Mouse (Mus musculus): ENCODE results near the gene Serhl.

Serhl gene

DNA sequence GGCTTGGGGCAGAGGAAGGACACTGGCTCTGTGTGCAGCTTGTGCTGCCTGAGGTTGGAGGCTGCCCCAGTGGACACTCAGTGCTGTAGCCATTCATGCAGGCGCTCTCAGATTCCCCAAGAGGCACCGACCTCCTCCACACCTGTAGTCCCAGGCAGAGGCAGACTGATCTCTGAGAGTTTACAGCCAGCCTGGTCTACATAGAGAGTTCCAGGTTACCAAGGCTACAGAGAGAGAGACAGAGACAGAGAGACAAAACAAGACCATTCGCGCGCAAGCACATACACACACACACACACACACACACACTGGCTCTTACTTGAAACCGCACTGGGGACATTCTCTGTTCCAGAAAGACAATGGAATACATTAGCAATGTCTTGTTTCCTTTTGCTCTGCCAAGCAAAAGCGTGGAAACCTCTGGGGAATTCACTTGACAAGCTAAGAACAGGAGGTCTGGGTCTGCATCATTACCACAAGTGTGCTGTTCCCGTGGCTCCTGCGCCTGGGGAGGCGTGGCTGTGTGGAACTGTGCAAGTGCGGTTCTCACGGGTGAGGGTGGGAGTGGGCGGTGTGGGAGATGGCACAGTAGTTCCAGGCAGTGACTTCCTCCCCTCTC lies 5.2 kb upstream of the Serhl start:
- no peak for DNase-seq (ENCODE audit: extremely low spot score, low spot score)

DNA sequence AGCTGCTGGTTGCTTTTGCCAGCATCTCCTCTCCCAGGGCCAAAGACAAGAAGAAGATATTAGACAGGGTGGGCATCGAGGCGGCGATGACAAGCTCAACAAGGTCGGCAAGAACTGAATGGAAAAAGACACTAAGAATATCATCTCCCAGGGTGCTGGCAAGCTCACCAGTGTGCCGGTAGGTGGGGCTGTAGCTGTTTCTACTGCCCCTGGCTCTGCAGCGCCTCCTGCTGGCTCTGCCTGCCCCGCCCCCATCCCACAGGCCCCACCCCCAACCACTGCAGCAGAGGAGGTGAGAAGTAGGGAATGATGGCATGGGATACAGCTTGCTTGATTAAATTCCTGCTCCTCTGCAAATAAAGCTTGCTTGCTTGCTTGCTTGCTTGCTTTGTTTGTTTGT lies 3.4 kb upstream of the Serhl start:
- no peak for DNase-seq (ENCODE audit: extremely low spot score, low spot score)

DNA sequence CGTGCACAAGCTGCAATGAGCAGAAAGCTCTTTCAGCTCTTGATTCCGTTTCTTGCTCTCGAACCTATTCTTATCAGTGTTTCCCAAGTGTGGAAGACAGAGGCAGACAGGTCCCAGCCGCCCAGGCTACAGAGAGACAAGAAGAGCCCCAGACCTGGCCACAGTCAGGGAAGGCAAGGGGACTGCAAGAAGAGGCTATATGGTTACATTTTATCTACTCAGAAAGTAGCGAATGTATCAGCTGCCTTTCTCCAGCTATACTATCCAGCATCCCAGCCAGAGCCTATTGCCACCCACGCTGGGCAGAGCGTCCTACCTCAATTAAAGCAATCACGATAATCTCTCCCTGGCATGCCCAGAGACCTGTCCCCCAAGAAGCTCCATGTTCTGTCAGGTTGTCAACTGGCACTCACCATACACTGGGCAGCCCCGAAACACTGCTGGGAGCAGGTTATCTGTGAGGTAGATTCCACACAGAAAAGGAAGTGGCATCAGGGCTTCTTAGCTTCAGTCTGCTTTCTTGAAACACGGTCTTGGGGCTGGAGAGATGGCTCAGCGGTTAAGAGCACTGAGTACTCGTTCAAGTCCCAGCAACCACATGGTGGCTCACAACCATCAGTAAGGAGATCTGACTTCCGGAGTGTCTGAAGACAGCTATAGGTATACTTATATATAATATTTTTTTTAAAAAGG lies 2.5 kb upstream of the Serhl start:
- DNase-seq (ENCODE audit: extremely low spot score, low spot score), result no peak

DNA sequence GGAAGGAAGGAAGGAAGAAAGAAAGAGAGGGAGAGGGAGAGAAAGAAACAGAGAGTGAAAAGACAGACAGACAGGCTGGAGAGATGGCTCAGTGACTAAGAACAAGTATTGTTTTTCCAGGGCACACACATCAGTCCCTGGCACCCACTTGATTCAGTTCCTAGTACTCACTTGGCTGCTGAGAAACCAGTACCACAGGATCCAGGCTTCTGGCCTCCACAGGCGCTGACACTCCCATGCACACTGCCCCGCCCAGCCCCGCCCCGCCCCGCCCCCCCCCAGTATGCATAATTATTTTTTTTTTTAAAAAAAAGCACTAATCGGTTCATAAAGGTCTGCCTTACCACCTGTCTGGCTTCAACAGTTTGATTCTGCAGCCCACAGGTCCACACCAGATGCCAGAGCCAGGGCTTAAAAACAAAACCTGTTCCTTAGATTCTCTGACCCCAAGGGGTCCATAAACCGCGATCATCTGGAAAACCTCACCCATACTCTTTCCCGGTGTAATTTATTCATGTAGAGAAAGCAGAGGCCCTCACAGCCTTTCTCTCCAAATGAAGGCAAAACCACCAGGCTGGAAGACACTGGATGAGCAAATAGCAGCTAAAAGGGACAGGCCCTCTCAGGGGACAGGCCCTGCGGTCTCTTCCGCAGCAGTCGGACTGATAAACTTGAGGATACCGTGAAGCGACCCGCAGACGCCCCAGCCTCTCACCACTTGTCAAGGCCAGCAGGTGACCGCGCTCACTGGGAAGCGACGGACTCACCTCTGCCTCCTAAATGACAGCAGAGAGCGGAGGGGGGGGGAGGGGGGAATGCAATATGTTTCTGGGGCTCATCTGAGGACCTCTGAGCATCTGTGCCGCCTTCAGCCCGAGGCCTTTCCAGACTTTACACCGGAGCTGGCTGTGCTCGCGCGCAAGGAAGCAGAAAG lies 544 bp upstream of the Serhl start:
- DNase-seq (ENCODE audit: extremely low spot score, low spot score), result peak; percentile 33

DNA sequence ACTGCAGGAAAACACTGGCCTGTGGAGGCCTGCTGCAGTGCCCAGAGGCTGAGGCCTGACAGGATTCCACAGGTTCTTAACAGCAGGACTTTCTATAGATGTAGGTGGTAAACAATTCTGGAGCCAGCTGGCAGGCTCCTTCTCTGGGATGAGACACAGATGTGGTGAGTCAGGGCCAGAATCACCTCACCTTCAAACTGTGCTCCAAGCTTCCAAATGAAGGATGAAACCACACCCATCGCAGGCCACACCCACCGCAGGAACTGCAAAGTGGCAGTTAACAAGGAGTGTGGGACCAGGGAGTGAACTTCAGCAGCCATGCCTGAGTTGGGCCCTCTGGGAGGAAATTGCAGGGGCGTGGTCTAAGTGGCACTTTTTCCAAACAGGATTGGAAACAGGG lies 1.6 kb downstream of the Serhl start:
- no peak for DNase-seq (ENCODE audit: extremely low spot score, low spot score)

DNA sequence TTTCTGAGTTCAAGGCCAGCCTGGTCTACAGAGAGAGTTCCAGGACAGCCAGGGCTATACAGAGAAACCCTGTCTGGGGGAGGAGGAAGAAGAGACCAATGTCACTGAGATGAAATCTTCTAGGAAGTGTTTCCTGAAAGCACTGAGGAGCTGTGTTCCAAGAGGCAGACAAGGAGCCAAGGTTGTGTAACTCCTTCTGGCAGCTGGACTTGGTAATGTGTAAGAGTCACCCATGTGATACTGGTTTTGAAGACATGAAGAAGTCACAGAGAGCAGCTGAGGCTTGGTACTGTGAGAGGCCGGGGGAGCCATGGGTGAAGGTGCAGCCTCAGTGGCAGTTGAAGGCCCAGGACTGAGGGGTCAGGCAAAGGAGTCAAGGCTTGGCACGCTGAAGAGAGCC lies 4.4 kb downstream of the Serhl start:
- DNase-seq (ENCODE audit: extremely low spot score, low spot score), result no peak

DNA sequence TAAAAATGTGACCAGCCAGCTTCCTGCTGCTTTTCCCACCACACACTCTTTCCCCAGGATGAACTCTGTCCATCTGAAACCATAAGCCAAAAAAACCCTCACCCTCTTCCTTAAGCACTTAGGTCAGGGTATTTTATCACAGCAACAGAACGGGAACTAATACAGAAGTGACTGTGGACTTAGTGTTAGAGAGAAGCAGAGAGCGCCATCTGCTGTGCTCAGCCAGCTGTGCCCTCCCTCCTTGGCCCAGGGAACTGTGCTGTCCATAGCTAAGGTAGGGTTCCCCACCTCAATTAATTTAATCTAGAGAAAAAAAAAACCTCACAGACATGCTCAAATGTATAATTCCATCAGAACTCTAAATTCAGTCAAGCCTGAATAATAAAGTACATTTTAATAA lies 6.6 kb downstream of the Serhl start:
- DNase-seq (ENCODE audit: extremely low spot score, low spot score), result no peak

DNA sequence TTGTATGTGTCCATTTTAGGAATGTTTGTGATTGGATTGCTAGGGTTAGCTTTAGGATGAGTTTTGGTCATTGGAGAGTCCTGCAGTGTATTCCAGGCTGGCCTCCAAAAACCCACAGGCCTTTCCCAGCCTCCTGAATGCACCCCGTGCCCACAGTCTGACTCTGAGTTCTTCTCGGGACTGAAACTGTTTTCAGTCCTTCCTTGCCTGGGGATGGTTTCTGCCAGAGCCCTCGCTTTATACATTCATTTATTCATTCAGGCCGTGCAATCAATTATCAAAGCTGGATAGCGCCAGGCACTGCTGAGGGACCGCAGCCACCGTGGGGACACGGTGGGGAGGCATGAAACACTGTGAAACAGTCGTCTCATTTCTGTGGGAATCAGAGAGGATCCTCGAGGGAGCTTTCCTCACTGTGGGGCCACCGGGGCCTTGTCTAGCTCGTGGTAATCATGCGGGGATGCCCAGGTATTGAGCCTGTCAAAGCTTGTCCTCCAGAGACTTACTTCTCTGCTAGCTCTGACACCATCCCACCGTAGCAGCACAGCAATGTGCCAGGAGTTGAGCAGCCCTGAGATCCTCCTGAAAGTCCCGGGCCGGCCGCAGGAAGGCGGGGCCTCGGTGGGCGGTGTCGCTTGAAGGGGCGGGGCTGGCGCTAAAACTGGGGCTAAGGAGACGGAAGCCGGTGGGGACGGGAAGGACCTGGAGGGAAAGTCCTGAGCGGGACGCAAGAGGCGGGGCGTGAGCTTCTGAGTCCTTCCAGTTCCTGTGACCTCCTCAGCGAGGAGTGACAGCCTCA lies 10.4 kb downstream of the Serhl start:
- DNase-seq (ENCODE audit: extremely low spot score, low spot score), result peak; percentile 86

DNA sequence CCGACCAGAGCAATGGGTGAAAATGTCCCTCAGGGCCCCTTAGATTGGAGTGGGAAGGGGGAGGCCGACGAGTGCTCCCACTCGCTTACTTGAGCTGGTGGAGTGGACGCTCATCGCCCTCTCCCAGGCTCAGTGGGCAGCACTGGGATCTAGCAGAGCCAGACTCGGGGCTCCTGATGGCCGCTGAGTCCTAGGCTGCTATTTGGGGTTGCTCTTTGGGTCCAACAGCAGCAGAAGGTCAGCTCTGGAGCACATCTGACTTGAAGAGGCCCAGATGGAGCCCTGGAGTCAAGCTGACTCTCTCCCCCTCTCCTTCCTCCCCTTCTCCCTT lies 11.0 kb downstream of the Serhl start:
- no peak for DNase-seq (ENCODE audit: extremely low spot score, low spot score)

DNA sequence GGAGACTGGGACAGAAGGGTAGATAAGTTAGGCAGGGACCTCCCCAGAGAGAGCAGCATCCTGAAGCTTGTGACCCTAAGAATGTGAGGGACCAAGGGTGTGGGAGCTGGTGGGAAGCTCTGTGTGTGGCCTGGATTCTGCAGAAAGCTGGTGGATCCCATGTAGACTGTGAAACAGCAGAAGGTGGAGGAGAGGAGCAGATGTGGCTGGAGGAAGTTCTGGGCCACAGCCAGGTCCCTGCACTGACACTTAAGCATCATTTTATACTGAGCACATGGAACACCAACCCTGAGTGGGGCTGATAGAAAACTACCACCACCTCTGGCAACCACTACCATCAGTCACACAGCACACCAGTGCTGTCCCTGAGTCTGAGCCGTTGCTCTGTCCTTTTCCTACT lies 13.8 kb downstream of the Serhl start:
- DNase-seq (ENCODE audit: extremely low spot score, low spot score), result no peak

DNA sequence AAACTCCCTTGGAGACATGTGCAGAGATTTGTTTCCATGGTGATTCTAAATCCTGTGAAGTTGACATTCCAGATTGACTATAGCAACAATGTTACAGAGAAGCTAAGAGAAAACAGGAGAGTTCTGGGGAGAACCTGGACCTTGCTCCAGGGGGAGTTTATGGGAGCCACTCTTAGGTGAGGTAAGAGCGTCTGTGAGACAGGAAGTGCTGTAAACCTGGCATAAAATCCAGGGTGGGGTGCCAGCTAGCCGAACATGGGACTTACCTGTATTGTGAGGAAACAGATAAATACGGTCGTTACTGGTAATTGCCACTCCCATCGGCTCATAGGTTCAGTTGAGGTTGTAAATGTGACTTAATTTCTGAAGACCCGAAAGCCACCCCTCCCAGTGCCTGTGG lies 17.1 kb downstream of the Serhl start:
- no peak for DNase-seq (ENCODE audit: extremely low spot score, low spot score)

DNA sequence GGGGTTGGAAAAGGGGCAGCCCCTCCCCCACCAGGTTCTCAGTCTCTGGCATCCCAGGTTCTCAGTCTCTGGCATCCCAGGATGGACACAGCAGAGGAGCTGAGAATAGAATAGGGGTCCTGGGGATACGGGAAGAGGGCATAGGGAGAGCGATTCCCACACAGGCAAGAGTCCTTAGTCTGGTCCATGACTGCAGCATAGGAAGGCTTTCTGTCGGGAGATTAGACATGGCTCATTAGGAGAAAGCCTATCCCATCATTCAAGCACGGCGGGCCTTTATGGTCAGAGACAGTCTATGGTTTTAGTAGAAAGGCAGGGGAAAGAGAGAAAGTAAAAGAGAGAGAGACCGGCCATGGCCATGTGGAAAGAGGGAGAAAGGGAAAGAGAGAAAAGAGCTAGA lies 18.5 kb downstream of the Serhl start:
- DNase-seq (ENCODE audit: extremely low spot score, low spot score), result no peak

DNA sequence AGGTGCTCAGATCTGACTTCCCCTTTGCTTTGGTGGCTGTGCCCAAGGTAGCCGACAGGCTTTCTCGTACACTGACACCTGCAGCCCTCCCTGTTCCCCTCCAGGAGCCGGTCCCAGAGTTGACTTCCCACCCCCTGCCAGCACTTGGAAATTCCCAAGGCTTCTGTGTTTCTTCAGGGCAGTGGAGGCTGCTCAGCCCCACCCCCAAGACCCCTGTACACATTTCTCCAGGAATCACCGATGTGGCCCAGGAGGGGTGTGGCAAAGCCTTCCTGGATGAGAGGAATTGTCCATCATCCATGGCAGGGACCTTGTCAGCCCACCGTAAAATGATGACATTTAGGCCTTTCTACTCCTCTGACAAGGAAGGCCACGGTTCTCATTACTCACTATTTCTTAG lies 22.0 kb downstream of the Serhl start:
- DNase-seq (ENCODE audit: extremely low spot score, low spot score), result no peak

DNA sequence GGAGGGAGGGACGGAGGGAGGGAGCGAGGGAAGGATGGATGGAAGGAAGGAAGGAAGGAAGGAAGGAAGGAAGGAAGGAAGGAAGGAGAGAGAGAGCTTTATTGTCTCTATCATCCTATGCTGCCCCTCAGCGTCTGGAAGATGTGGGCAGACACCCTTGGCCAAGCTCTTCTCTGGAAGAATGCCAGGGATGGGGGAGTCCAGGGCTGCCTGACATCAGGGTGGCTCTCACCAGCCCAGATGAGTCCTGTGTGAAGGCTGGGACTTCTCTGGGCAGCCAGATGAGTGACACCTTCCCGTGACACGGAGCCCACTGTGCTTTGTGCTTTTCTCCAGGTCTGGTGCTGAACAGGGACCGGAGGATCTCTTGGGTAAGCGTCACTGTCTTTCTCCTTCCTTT lies 22.6 kb downstream of the Serhl start:
- no peak for DNase-seq (ENCODE audit: extremely low spot score, low spot score)

DNA sequence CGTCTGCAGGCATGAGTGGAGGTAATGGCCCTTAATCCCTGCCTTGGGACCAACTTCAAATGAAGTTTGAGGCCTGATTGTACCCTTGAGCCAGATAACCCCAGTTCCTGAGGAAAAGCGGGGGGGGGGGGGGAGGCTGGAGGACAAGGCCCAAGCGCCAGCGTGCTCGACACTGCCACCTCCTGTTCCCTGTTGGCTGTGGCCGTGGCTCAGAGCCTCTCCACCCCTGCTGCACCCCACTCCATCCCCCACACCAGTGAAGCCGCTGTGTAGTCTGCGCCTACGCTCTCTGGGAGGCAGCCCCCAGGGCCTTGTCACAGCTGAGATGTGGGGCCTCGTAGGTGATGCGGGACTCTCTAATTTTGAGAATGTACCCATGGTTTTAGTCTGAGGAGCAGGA lies 23.6 kb downstream of the Serhl start:
- DNase-seq (ENCODE audit: extremely low spot score, low spot score), result peak; percentile 54

DNA sequence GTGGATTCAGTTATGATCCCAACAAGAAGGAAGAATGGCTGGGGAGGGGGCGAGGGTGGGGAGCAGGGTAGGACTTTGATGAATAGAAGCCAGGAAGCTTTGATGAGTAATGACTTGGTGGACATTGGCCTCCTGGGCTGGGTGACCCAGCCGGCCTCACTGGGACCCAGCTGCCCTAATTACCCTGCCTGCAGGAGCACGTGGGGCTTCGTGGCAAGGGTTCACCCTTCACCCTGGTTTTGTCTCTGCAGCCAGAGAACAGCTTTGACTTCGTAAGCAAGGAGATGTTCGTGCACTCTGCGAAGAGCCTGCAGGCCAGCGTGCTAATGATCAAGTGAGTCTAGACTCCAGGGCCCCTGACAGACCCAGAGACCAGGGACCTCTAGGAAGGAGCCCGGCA lies 24.8 kb downstream of the Serhl start:
- no peak for DNase-seq (ENCODE audit: extremely low spot score, low spot score)

DNA sequence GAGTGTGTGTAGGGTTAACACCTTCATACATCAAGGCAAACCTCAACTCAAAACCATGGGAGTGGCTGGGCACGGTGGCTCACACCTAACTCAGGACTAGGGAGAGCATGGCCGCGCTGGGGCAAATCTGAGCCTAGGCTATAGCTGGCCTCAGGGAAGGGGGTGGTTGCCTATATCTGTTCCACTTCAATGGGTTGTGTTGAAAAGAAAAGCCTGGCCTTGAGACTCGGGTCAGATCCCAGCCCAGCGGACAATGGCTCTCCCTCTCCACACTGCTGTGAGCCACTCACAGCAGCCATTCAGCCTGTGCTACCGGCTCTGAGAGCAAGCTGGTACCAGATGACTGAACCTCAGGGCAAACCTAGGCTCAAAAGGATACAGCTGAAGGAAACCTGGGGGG lies 25.8 kb downstream of the Serhl start:
- DNase-seq (ENCODE audit: extremely low spot score, low spot score), result no peak

DNA sequence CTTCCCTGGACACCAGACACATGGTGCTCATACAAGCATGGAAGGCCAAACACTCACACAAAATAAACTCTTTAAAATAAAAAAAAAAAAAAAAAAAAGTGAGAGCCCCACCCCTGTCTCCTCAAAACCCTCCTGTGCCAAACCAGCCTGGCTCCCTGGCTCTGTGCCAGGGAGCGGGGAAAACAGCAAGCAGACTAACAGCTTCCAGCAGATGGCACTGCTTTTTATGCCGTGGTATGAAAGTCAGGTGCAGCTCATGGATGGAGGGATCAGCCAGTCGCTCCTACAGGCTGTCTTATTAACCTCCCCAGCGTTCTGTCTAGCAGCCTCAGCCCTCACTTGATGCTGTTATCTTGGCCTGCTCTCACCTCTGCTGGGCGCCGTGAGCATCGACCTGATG lies 29.1 kb downstream of the Serhl start:
- DNase-seq (ENCODE audit: extremely low spot score, low spot score), result no peak

DNA sequence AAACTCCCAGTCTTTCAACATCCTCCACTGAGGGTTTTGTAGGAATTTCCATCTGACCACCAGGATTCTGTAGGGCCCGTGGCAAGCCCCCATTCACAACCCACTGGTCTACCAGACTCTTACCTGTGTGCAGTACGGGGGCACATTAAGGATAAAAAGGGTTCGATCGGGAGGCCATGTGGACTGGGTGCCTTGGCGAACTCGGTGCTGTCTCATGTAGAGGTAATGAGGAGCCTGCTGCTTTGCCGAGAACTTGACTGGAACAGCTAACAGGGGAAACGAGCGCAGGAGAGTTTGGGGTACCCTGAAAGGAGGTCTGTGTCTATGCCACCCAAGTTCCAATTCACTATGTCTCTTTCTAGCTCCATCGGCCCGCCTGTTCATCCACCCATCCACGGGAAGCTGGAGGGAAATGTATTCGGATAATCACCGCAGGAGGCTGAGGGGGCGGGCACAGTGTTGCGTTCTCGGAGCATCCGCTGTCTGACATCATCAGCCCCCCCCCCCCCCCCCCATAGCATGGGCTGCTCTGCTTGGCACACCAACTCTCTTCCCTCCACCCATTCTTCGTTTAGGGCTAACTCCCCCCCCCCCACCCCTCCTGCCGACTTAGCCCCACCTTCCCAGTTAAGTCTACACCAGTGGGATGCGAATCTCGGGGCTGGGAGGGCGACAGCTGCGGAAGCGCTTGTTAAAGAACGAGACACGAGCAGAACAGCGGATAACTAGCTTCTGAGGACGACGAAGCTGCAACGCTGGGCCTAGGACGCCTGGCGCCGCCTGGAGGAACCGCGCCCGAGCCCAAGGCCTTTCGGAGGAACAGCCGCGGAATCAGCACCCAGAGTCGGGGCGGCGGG lies 32.6 kb downstream of the Serhl start:
- DNase-seq (ENCODE audit: extremely low spot score, low spot score), result peak; percentile 64

DNA sequence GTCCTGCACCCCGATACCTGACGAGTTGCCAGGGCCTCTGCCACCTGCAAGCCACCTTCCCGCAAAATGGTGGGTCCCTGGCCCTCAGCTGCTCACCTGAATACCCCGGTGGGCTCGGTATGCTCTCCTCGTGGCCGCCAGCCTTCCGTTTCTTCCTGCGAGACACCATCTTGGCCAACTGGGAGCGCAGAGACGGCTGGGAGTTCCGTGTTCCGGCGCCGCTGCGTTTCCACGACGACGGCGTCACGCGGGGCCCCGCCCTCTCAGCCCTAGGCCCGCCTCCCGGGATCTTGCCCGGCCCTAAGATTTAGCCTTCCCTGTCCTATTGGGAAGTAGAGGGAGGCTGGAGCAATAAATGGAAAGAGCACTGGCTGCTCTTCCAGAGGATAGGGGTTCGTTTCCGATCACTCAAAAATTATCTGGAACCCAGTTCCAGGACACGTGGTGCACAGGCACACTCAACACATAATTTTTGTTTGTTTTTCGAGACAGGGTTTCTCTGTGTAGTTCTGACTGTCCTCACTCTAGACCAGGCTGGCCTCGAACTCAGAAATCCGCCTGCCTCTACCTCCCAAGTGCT lies 33.4 kb downstream of the Serhl start, which contains the start of gene Rrp7a:
Gene Rrp7a, minus strand, starts transcription at position 236 of the 580 bp plus-strand sequence.
- DNase-seq (ENCODE audit: extremely low spot score, low spot score), result peak; percentile 90

Data from neural tube, embryonic 10.5 days (tissue).